ENCODE assay signal across 8 mouse cellular contexts in genomic region chr13:93299316-93299715, GRCm38 (mm10). TPM values are rescaled to one million over a fixed set of nuclear protein-coding genes. Genes with fewer than 3 reads are reported as not detected.
DNase-seq lines count a peak whose midpoint lies in the region; ATAC-seq lines count a peak whose summit lies in the region.

Gene Homer1, plus strand, starts transcription at chr13:93299635.

- ATAC-seq in granulocyte monocyte progenitor cell, adult 5-6 weeks (replicated peaks; ENCODE audit: poor library complexity, severe bottlenecking): no peak

- no peak for DNase-seq in adrenal gland, adult 18-20 months (ENCODE audit: low spot score in 2 of 2)
- DNase-seq in adrenal gland, adult (ENCODE audit: inconsistent age in 2 of 2, low spot score in 1 of 2): no peak
- DNase-seq in adrenal gland, postnatal 10 days: no peak
- no peak for DNase-seq in left cerebral cortex, adult 8-10 months (ENCODE audit: low spot score in 2 of 2)
- DNase-seq in ovary, postnatal 14 days (ENCODE audit: low spot score): no peak
- DNase-seq in yolk sac, embryonic 10.5 days (ENCODE audit: low spot score): no peak
- no peak for DNase-seq in right cerebral cortex, adult 18-20 months

RNA-seq across cellular contexts. Expression of gene Homer1, which starts in this region (rescaled TPM):
- 10 to 100 TPM; 52.7 to 66.7 TPM for total RNA-seq in adrenal gland, adult 18-20 months (2021)
- 10 to 100 TPM; 18.7 to 19.1 TPM for total RNA-seq in adrenal gland, postnatal 10 days (2021)
- 11.0 and 13.0 TPM in 2 replicates for total RNA-seq in granulocyte monocyte progenitor cell, adult 5-6 weeks (2014; fragmentation: Nextera tagmentation)
- total RNA-seq in granulocyte monocyte progenitor cell, adult 5-6 weeks (2017): 13.7 and 18.4 TPM in 2 replicates
- total RNA-seq in left cerebral cortex, adult 8-10 months (2022): 100 to 1,000 TPM; 189 to 264 (median 200) TPM
